Mouse (Mus musculus) embryonic facial prominence, embryonic 13.5 days (tissue): ENCODE results near the gene Rnf123. TPM values are rescaled to one million over a fixed set of nuclear protein-coding genes. Genes with fewer than 3 reads are reported as not detected.

Source experiments
- ATAC-seq: fragments of 200-750 bp; cut with Nextera tagmentation; 2 replicates; pipeline ENCODE4 v1.8.0; 2017; ENCODE audit warnings: low read depth; ENCODE audit not compliant: insufficient number of reproducible peaks, insufficient read depth, low FRiP score, low TSS enrichment
- H3K27ac ChIP-seq: fragments of 300-500 bp; sonication (generic); 2 replicates; pipeline ENCODE4 v1.5.1; 2015; ENCODE audit warnings: moderate library complexity, mild to moderate bottlenecking, inconsistent platforms
- H3K27me3 ChIP-seq: fragments of 300-500 bp; sonication (generic); 2 replicates; pipeline ENCODE4 v1.6.1; 2015; ENCODE audit warnings: mild to moderate bottlenecking, inconsistent platforms
- H3K36me3 ChIP-seq: fragments of 300-500 bp; sonication (generic); 2 replicates; pipeline ENCODE4 v1.6.1; 2015; ENCODE audit warnings: mild to moderate bottlenecking, inconsistent platforms
- H3K4me1 ChIP-seq: fragments of 300-500 bp; sonication (generic); 2 replicates; pipeline ENCODE4 v1.6.1; 2015; ENCODE audit warnings: inconsistent platforms
- H3K4me2 ChIP-seq: fragments of 300-500 bp; sonication (generic); 2 replicates; pipeline ENCODE4 v1.6.1; 2015; ENCODE audit warnings: moderate library complexity, mild to moderate bottlenecking, inconsistent platforms
- H3K4me3 ChIP-seq: fragments of 300-500 bp; sonication (generic); 2 replicates; pipeline ENCODE4 v1.5.1; 2015; ENCODE audit warnings: mild to moderate bottlenecking, inconsistent platforms
- H3K9ac ChIP-seq: fragments of 300-500 bp; sonication (generic); 2 replicates; pipeline ENCODE4 v1.6.1; 2015; ENCODE audit warnings: mild to moderate bottlenecking, inconsistent platforms
- H3K9me3 ChIP-seq: fragments of 300-500 bp; sonication (generic); 2 replicates; pipeline ENCODE4 v1.6.1; 2016; ENCODE audit warnings: inconsistent platforms
- WGBS: fragments of 180-500 bp; shearing (Covaris S2); methylation state at CpG from one replicate; pipeline ENCODE4 v1.1.7; 2015; ENCODE audit warnings: mixed read lengths; 5-methylcytosine and 5-hydroxymethylcytosine counted together
- polyA plus RNA-seq: library from polyadenylated mRNA; unstranded; fragments of >200 nt; fragmentation: Nextera tagmentation; extraction: Ambion mirVana; gene quantifications from 2 replicates; pipeline ENCODE4 v1.2.1, GENCODE M21; 2015

The Rnf123 gene
- polyA plus RNA-seq, 1 experiment from 2014 or later = 36.2 TPM

DNA sequence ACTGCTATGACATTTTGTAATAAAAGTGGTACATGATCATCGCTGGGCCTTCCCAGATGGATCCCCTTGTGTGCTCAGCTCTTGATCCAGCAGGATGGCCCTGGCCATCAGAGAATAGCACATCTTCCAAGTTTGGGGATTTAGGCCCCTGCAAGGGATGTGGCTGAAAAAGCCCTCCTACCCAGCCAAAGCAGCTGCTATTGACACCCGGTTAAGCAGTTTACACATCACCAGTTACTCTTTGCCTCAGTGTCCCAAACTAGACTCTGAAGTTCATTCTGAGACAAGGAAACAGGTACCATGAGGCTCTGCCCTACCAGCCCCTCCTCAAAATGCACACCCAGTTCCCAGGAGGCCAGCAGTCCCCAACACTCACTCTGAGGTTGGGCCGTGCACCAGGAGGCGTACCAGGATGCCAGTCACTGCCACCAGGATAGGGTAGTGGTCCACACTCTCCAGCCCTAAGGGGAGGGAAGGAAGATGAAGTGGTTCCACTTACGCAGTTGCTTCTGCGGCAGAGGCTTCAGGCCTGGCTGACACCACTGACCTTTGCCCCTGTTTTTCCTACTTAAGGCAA, 27.4 kb downstream of the Rnf123 start:
- peaks cover 14% of the 10 kb centered on the region for H3K4me1 ChIP-seq
- H3K36me3 ChIP-seq = peaks cover 93% of the 10 kb centered on the region
- H3K9ac ChIP-seq = no peak overlapping the region
- no peak overlapping the region for H3K4me2 ChIP-seq
- no peak for ATAC-seq
- H3K9me3 ChIP-seq = no peaks in the 10 kb centered on the region
- no peaks in the 10 kb centered on the region for H3K27me3 ChIP-seq
- no peak overlapping the region for H3K27ac ChIP-seq
- 76% methylated on average over 6 of the region's 6 CpGs for WGBS
- H3K4me3 ChIP-seq = no peak overlapping the region

DNA sequence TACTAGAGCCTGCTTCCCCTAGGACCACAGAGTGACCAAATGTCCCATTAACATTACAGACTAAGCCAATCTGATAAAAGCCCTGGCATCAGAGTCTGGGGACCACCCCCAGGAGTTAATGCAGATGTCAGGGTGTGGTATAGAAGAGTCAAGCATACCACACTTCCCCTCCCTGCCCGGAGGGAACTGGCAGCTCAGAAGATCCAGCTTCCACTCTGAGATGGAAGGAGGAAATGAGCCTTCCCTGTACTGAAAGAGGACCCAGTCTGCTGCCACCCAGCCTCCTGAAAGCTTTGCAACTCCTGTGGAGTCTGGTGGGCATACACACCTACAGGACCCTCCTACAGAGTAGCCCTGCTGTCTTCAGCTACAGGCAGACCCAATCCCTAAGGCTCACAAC, 28.1 kb downstream of the Rnf123 start:
- Histone ChIP-seq H3K4me2 (no peak overlapping the region), H3K4me1 (peaks cover 20% of the 10 kb centered on the region), H3K27ac (no peak overlapping the region), H3K27me3 (no peaks in the 10 kb centered on the region), H3K9ac (0 out of 2 replicates have a peak overlapping the region, but pooled peaks have one; percentile 33), H3K36me3 (peaks cover 95% of the 10 kb centered on the region), H3K9me3 (no peaks in the 10 kb centered on the region), H3K4me3 (no peak overlapping the region)
- no peak for ATAC-seq
- WGBS = 88% methylated on average over 1 of the region's 1 CpGs

DNA sequence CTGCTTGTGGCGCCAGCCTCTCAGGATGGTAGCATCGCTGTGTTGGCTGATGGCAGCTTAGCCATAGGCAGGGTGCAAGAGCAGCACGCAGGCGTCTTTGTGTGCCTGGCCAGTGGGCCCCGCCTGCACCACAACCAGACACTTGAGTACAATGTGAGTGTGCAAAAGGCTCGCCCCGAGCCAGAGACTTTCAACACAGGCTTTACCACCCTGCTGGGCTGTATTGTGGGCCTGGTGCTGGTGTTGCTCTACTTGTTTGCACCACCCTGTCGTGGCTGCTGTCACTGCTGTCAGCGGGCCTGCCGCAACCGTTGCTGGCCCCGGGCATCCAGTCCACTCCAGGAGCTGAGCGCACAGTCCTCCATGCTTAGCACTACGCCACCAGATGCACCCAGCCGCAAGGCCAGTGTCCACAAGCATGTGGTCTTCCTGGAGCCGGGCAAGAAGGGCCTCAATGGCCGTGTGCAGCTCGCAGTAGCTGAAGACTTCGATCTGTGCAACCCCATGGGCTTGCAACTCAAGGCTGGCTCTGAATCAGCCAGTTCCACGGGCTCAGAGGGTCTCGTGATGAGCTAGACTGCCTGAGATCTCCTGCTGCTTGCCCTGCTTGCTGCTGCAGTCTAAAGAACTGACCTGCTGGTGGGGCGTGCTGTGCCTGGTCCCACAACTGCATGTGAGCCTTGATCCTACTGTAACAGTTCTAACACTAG, 28.7 kb downstream of the Rnf123 start:
- H3K4me3 ChIP-seq = no peak overlapping the region
- no peak overlapping the region for H3K4me2 ChIP-seq
- ATAC-seq = no peak
- H3K27ac ChIP-seq = no peak overlapping the region
- peaks cover 26% of the 10 kb centered on the region for H3K4me1 ChIP-seq
- no peaks in the 10 kb centered on the region for H3K27me3 ChIP-seq
- 88% methylated on average over 22 of the region's 22 CpGs for WGBS
- H3K36me3 ChIP-seq = peaks cover 89% of the 10 kb centered on the region
- H3K9me3 ChIP-seq = no peaks in the 10 kb centered on the region
- H3K9ac ChIP-seq = peak overlapping the region; percentile 11; the same call in 1 of the 2 replicates

DNA sequence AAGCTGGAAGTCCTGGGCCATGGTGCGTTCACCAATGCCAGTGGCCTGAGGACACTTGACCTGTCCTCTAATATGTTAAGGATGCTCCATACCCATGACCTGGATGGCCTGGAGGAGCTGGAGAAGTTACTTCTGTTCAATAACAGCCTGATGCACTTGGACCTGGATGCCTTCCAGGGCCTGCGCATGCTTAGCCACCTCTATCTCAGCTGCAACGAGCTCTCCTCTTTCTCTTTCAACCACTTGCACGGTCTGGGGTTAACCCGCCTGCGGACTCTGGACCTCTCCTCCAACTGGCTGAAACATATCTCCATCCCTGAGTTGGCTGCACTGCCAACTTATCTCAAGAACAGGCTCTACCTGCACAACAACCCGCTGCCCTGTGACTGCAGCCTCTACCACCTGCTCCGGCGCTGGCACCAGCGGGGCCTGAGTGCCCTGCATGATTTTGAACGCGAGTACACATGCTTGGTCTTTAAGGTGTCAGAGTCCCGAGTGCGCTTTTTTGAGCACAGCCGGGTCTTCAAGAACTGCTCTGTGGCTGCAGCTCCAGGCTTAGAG, 29.4 kb downstream of the Rnf123 start:
- peak overlapping the region; percentile 56; the same call in 1 of the 2 replicates for H3K9ac ChIP-seq
- H3K4me1 ChIP-seq = peaks cover 27% of the 10 kb centered on the region
- peak overlapping the region; percentile 52; the same call in 1 of the 2 replicates for H3K4me2 ChIP-seq
- H3K27me3 ChIP-seq = no peaks in the 10 kb centered on the region
- peaks cover 82% of the 10 kb centered on the region for H3K36me3 ChIP-seq
- ATAC-seq = no peak
- H3K9me3 ChIP-seq = no peaks in the 10 kb centered on the region
- H3K27ac ChIP-seq = peak overlapping the region; percentile 66; the same call in 1 of the 2 replicates
- peak overlapping the region; percentile 23; the same call in 1 of the 2 replicates for H3K4me3 ChIP-seq
- WGBS = 92% methylated on average over 15 of the region's 15 CpGs

- Histone ChIP-seq H3K9ac (peak within 1 kb of the TSS; percentile 56), H3K9me3 (no peaks in the 10 kb centered on the region), H3K27ac (peak within 1 kb of the TSS; percentile 66), H3K4me3 (peak within 1 kb of the TSS; percentile 23), H3K36me3 (peaks cover 75% of the 10 kb centered on the region), H3K4me2 (peak within 1 kb of the TSS; percentile 52), H3K27me3 (no peaks in the 10 kb centered on the region), H3K4me1 (peaks cover 33% of the 10 kb centered on the region)
- 60% methylated on average over 20 of the region's 20 CpGs for WGBS
- ATAC-seq = peak; percentile 53
Observed at GRCm38 (mm10) chr9:108052885-108053664, 30.1 kb downstream of the Rnf123 start, which contains the start of gene Amigo3. TSS of gene Amigo3 (plus strand) at chr9:108053159.

GRCm38 (mm10) chr9:108052411-108052810, 30.7 kb downstream of the Rnf123 start:
- peaks cover 40% of the 10 kb centered on the region for H3K4me1 ChIP-seq
- peak overlapping the region; percentile 30; the same call in 1 of the 2 replicates for H3K27ac ChIP-seq
- no peak for ATAC-seq
- 75% methylated on average over 7 of the region's 7 CpGs for WGBS
- H3K9me3 ChIP-seq = no peaks in the 10 kb centered on the region
- H3K27me3 ChIP-seq = no peaks in the 10 kb centered on the region
- H3K36me3 ChIP-seq = peaks cover 71% of the 10 kb centered on the region
- no peak overlapping the region for H3K4me3 ChIP-seq
- H3K4me2 ChIP-seq = no peak overlapping the region
- 0 out of 2 replicates have a peak overlapping the region, but pooled peaks have one; percentile 2 for H3K9ac ChIP-seq

GRCm38 (mm10) chr9:108051931-108052220, 31.3 kb downstream of the Rnf123 start:
- no peak overlapping the region for H3K4me3 ChIP-seq
- no peaks in the 10 kb centered on the region for H3K27me3 ChIP-seq
- H3K27ac ChIP-seq = no peak overlapping the region
- H3K9me3 ChIP-seq = no peaks in the 10 kb centered on the region
- WGBS = 91% methylated on average over 4 of the region's 4 CpGs
- ATAC-seq = no peak
- H3K36me3 ChIP-seq = peaks cover 71% of the 10 kb centered on the region
- H3K4me1 ChIP-seq = peaks cover 40% of the 10 kb centered on the region
- H3K9ac ChIP-seq = 0 out of 2 replicates have a peak overlapping the region, but pooled peaks have one; percentile 2
- H3K4me2 ChIP-seq = no peak overlapping the region

DNA sequence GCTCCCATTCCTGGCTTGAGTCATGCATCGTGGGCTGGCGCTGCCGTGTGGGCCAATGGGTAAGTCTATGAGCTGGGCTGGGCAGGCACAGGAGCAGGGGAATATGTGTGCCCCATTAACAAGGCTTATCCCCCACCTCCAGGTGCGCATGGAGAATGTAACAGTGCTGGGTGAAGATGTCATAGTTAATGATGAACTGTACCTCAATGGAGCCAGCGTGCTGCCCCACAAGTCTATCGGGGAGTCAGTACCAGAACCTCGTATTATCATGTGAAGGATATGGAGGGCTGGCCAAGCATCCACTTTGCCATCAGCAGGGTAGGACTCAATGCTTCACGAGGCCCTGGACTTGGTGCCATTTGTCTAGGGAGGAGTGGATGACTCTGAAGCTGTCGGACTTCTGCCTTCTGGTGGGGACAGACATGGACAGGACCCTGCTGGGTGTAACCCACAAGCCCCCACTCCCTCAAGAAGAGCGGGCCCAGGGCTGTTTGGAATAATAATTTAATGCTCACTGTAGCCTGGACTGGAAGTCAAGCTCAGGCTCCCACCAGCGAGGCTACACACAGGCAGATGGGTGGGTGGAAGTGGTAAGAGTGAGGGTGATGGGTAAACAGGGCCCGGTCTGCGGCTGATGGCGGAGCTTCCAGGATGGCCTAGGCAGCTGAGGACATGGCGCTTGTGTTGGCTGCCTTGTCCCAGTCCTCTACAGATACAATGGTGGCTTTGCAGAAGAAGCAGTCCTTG, 31.8 kb downstream of the Rnf123 start:
- H3K4me3 ChIP-seq = no peak overlapping the region
- peaks cover 71% of the 10 kb centered on the region for H3K36me3 ChIP-seq
- H3K27ac ChIP-seq = no peak overlapping the region
- no peak for ATAC-seq
- H3K9ac ChIP-seq = no peak overlapping the region
- H3K4me2 ChIP-seq = no peak overlapping the region
- H3K4me1 ChIP-seq = peaks cover 40% of the 10 kb centered on the region
- H3K9me3 ChIP-seq = no peaks in the 10 kb centered on the region
- WGBS = 93% methylated on average over 15 of the region's 15 CpGs
- H3K27me3 ChIP-seq = no peaks in the 10 kb centered on the region

GRCm38 (mm10) chr9:108049561-108050251, 33.4 kb downstream of the Rnf123 start:
- Histone ChIP-seq H3K4me1 (peaks cover 40% of the 10 kb centered on the region), H3K4me2 (peak overlapping the region; percentile 92), H3K9me3 (no peaks in the 10 kb centered on the region), H3K9ac (peak overlapping the region; percentile 84), H3K36me3 (peaks cover 71% of the 10 kb centered on the region), H3K27ac (peak overlapping the region; percentile 72), H3K27me3 (no peaks in the 10 kb centered on the region), H3K4me3 (peak overlapping the region; percentile 67)
- ATAC-seq = no peak
- 42% methylated on average over 15 of the region's 15 CpGs for WGBS

GRCm38 (mm10) chr9:108049016-108049455, 34.1 kb downstream of the Rnf123 start, which contains the start of gene Gmppb:
TSS of gene Gmppb (plus strand) at chr9:108049242.
- ATAC-seq = peak; percentile 91
- Histone ChIP-seq H3K4me1 (peaks cover 40% of the 10 kb centered on the region), H3K27me3 (no peaks in the 10 kb centered on the region), H3K27ac (peak within 1 kb of the TSS; percentile 72), H3K36me3 (peaks cover 67% of the 10 kb centered on the region), H3K4me2 (peak within 1 kb of the TSS; percentile 92), H3K9me3 (no peaks in the 10 kb centered on the region), H3K9ac (peak within 1 kb of the TSS; percentile 84), H3K4me3 (peak within 1 kb of the TSS; percentile 67)
- under 1% methylated on average over 38 of the region's 39 CpGs for WGBS
